Mouse (Mus musculus) heart, postnatal 0 days (tissue): ENCODE measurements around the gene Cx3cr1.

Source experiments
- CTCF ChIP-seq: IDR thresholded peaks from 2 replicates; pipeline ENCODE4 v1.5.1; 2016; ENCODE audit warnings: antibody characterized with exemption, control low read depth, low read depth
- EP300 ChIP-seq: IDR thresholded peaks from 2 replicates; pipeline ENCODE4 v1.6.1; 2016; ENCODE audit warnings: antibody characterized with exemption, low read depth

GRCm38 (mm10) chr9:119979749-119980148 lies 89.9 kb downstream of the Cx3cr1 start:
- no peak for TF ChIP-seq CTCF
- TF ChIP-seq EP300 = no peak
